Mouse (Mus musculus): ENCODE measurements at regions not wholly inside any gene's neighbourhood (a gene's known extent, or its start where the extent isn't known, plus 50 kb on each side); places are given as distances from the start of the nearest gene placed in this dataset.

DNA sequence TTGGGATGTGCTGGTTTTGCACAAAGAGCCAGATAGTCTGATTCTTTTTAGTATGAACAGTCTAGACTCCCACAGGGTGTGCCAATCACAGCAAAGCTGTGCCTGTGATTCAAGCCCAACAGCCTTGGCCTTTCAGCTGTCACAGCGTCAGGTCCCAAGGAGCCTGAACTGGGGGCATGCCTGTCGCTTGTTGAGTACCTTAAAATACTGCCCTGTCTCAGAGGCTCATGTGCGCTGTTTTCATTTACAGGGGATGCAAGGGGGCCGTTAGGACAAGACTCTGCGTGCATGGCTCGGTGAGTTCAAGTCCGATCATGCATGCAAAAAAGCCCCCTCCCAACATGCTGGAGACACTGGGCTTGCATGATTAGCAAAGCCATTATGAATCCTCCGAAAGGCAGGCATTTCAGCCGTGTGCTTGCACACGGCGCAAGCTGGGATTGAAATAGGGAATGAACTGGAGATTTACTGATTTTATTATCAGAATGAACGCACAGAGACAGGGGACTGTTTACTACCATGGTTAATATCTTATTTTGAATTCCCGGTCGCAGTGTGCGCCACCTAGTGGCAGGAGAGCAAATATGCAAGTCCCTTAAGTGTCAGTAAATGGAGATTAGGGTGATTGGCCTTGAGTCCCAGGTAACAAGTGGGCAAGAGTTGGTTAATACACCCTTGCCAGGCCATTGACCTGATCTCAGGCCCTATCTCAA, 332.8 kb upstream of the Camk1g start:
- no peaks in the 10 kb centered on the region for H3K9me3 ChIP-seq (ENCODE audit: control insufficient read depth, low read length)
- peaks cover 14% of the 10 kb centered on the region for H3K4me1 ChIP-seq (ENCODE audit: control insufficient read depth, insufficient read depth, low read length)
- H3K4me3 ChIP-seq (replicated peaks; ENCODE audit: low read depth, low read length), result peak overlapping the region; percentile 28
- no peaks in the 10 kb centered on the region for H3K36me3 ChIP-seq (ENCODE audit: control insufficient read depth, insufficient read depth, low read length)
- peak overlapping the region; percentile 54 for H3K4me2 ChIP-seq (ENCODE audit: low read length)
- H3K27me3 ChIP-seq (ENCODE audit: control insufficient read depth, insufficient read depth, low read length), result peaks cover 2% of the 10 kb centered on the region; the same call in 1 of the 2 replicates
- H3K27ac ChIP-seq (replicated peaks; ENCODE audit: low read depth, low read length), result peak overlapping the region; percentile 38
- DNase-seq (peak; percentile 87), ATAC-seq (ENCODE audit: low FRiP score, low TSS enrichment) (peak; percentile 46; the same call in 1 of the 2 replicates)
- peak overlapping the region; percentile 34; the same call in 1 of the 2 replicates for H3K9ac ChIP-seq (replicated peaks; ENCODE audit: low read length)
- 6% methylated on average over 15 of the region's 15 CpGs for WGBS

DNA sequence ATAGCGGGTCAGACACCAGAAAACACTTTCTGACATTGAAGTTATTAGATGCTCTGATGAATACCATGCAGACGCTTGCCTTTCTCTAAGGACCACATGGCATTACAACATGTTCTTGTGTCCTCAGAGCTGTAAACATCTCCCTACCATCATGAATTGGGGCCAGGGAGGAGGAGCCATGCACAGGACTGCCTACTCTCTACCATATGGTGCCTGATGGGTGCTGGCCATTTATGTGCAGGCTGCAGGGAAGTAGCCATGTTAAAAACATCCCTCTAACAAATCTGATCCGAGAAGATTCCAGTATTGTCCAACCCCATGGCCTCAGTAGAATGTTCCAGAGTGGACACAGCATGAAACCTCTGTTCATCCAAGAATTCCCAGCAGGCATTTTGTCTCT, 330.1 kb upstream of the Camk1g start:
- H3K4me1 ChIP-seq (ENCODE audit: control insufficient read depth, insufficient read depth, low read length), result peaks cover 12% of the 10 kb centered on the region
- H3K27ac ChIP-seq (replicated peaks; ENCODE audit: low read depth, low read length), result no peak overlapping the region
- H3K4me3 ChIP-seq (replicated peaks; ENCODE audit: low read depth, low read length), result no peak overlapping the region
- no peaks in the 10 kb centered on the region for H3K36me3 ChIP-seq (ENCODE audit: control insufficient read depth, insufficient read depth, low read length)
- DNase-seq (no peak), ATAC-seq (ENCODE audit: low FRiP score, low TSS enrichment) (no peak)
- no peak overlapping the region for H3K9ac ChIP-seq (replicated peaks; ENCODE audit: low read length)
- no peak overlapping the region for H3K4me2 ChIP-seq (ENCODE audit: low read length)
- no peaks in the 10 kb centered on the region for H3K27me3 ChIP-seq (ENCODE audit: control insufficient read depth, insufficient read depth, low read length)
- H3K9me3 ChIP-seq (ENCODE audit: control insufficient read depth, low read length), result no peaks in the 10 kb centered on the region
- 76% methylated on average over 3 of the region's 3 CpGs for WGBS

DNA sequence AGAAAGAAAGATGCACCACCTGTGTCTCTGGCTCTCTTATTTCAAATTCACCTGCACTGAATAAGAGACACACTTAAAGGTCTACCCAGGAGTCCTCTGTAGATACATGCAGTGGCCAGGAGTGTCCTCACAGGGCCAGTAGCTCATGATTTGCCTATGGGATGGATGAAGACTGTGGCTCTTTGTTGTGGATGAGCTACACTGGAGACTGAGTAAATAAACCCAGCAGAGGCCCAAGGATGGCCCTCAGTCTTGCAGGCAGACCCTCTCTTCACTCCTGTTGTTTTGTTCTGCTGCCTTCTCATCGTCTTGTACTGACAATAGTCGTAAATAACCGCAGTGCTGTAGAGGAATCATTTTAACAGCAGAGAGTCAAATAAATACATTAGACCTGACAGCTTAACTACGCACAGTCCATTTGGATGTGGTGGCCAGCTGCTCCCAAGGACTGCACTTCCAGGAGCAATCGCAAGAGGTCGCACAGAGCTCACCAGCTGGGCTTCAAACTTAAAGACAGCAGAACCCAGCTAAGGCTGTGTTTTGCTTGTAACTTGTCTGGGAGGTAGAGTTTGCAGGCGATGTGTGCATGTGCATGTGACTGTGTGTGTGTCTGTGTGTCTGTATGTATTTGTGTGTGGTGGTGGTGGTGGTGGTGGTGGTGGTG, 328.6 kb upstream of the Camk1g start:
- Histone ChIP-seq H3K4me1 (ENCODE audit: control insufficient read depth, insufficient read depth, low read length) (peaks cover 12% of the 10 kb centered on the region), H3K9me3 (ENCODE audit: control insufficient read depth, low read length) (no peaks in the 10 kb centered on the region), H3K36me3 (ENCODE audit: control insufficient read depth, insufficient read depth, low read length) (no peaks in the 10 kb centered on the region), H3K9ac (replicated peaks; ENCODE audit: low read length) (no peak overlapping the region), H3K27ac (replicated peaks; ENCODE audit: low read depth, low read length) (no peak overlapping the region), H3K27me3 (ENCODE audit: control insufficient read depth, insufficient read depth, low read length) (no peaks in the 10 kb centered on the region), H3K4me2 (ENCODE audit: low read length) (no peak overlapping the region), H3K4me3 (replicated peaks; ENCODE audit: low read depth, low read length) (no peak overlapping the region)
- 7% methylated on average over 7 of the region's 7 CpGs for WGBS
- DNase-seq (peak; percentile 92), ATAC-seq (ENCODE audit: low FRiP score, low TSS enrichment) (peak; percentile 74; the same call in 1 of the 2 replicates)

DNA sequence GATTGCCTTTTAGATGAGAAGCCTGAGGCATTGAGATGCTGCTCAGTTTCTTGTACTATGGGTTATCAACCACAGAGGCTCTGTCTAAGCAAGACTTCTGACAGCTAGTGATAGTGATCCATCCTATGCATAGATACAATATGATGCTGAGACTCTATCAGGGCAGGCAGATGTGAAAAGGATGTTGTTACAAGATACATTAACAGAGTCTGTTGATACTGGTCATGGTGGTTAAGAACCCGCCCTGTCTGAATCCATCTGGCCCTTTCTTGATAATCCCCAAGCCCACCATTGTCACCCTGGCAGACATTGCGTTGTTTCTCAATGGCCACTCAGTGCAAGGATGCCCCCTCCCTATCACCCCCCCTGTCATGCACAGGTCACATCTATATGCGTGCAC, 327.8 kb upstream of the Camk1g start:
- no peaks in the 10 kb centered on the region for H3K27me3 ChIP-seq (ENCODE audit: control insufficient read depth, insufficient read depth, low read length)
- H3K9me3 ChIP-seq (ENCODE audit: control insufficient read depth, low read length), result no peaks in the 10 kb centered on the region
- DNase-seq, result no peak
- H3K36me3 ChIP-seq (ENCODE audit: control insufficient read depth, insufficient read depth, low read length), result no peaks in the 10 kb centered on the region
- H3K9ac ChIP-seq (replicated peaks; ENCODE audit: low read length), result no peak overlapping the region
- no peak overlapping the region for H3K4me2 ChIP-seq (ENCODE audit: low read length)
- 63% methylated on average over 3 of the region's 3 CpGs for WGBS
- H3K4me3 ChIP-seq (replicated peaks; ENCODE audit: low read depth, low read length), result no peak overlapping the region
- H3K27ac ChIP-seq (replicated peaks; ENCODE audit: low read depth, low read length), result no peak overlapping the region
- peaks cover 14% of the 10 kb centered on the region for H3K4me1 ChIP-seq (ENCODE audit: control insufficient read depth, insufficient read depth, low read length)
- peak; percentile 35; the same call in 1 of the 2 replicates for ATAC-seq (ENCODE audit: low FRiP score, low TSS enrichment)

DNA sequence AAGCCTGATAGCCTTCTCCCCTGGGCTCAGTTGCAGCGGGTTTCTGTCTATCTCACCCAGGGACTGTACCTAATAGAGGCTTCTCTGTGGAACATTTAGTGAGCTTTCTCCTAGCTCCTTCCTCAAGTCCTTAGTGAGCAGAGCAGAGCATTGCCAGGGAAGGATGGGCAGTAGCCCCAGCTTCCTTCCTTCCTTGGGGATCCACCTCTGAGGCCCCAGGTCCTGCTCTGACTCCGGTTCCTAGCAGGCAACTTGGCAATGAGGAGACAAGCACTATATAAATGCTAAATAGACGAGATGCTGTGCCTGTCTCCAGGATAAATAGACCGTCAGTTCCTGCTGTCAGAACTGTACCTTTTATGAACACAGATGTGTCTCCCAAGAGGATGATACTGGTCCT, 326.9 kb upstream of the Camk1g start:
- Histone ChIP-seq H3K27me3 (ENCODE audit: control insufficient read depth, insufficient read depth, low read length) (no peaks in the 10 kb centered on the region), H3K36me3 (ENCODE audit: control insufficient read depth, insufficient read depth, low read length) (no peaks in the 10 kb centered on the region), H3K27ac (replicated peaks; ENCODE audit: low read depth, low read length) (no peak overlapping the region), H3K9ac (replicated peaks; ENCODE audit: low read length) (no peak overlapping the region), H3K4me1 (ENCODE audit: control insufficient read depth, insufficient read depth, low read length) (peaks cover 10% of the 10 kb centered on the region; the same call in 1 of the 2 replicates), H3K4me3 (replicated peaks; ENCODE audit: low read depth, low read length) (no peak overlapping the region), H3K9me3 (ENCODE audit: control insufficient read depth, low read length) (no peaks in the 10 kb centered on the region), H3K4me2 (ENCODE audit: low read length) (no peak overlapping the region)
- ATAC-seq (ENCODE audit: low FRiP score, low TSS enrichment) (no peak), DNase-seq (no peak)
- WGBS, result 38% methylated on average over 4 of the region's 4 CpGs

DNA sequence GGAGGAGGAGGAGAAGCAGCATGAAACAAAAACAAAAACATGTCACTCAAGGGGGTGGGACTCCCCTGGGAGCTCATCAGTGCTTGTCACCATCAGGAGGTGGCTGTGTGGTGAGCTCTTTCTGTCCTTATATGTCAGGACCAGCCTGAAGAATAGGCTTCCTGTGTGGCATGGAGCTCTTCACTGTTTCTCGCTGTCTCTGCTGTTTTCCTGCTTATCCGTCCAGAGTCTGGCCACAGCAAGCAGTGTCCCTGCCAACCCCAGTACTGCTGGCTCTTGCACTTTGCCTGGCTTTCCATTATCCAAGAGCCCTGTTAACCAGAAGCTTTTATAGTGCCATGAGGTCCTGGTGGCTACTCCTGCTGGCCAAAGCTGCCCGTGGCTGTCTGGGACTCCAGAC, 322.9 kb upstream of the Camk1g start:
- Histone ChIP-seq H3K9me3 (ENCODE audit: control insufficient read depth, low read length) (no peaks in the 10 kb centered on the region), H3K4me2 (ENCODE audit: low read length) (no peak overlapping the region), H3K27me3 (ENCODE audit: control insufficient read depth, insufficient read depth, low read length) (no peaks in the 10 kb centered on the region), H3K4me1 (ENCODE audit: control insufficient read depth, insufficient read depth, low read length) (peaks cover 16% of the 10 kb centered on the region; the same call in 1 of the 2 replicates), H3K36me3 (ENCODE audit: control insufficient read depth, insufficient read depth, low read length) (no peaks in the 10 kb centered on the region), H3K9ac (replicated peaks; ENCODE audit: low read length) (no peak overlapping the region), H3K4me3 (replicated peaks; ENCODE audit: low read depth, low read length) (no peak overlapping the region), H3K27ac (replicated peaks; ENCODE audit: low read depth, low read length) (no peak overlapping the region)
- ATAC-seq (ENCODE audit: low FRiP score, low TSS enrichment) (no peak), DNase-seq (no peak)
- WGBS, result 15% methylated on average over 3 of the region's 3 CpGs

DNA sequence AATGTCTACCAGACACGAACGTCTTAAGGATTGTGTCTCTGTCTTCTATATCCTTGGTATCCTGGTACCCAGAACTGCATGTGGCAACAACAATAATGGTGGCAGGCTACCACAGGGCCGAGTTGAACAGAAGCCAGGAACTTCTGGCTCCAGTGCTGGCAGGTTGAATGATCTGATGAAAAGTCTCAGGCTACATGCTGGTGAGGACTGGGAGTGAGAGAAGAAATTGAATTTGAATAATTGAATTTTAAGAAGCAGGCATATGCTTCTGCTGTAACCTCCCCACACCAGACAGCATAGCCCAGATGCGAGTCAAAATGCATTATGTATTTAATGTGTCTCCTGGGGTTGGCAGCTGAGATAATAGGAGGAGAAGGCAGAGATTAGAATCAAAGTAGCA, 319.5 kb upstream of the Camk1g start:
- H3K27me3 ChIP-seq (ENCODE audit: control insufficient read depth, insufficient read depth, low read length), result no peaks in the 10 kb centered on the region
- ATAC-seq (ENCODE audit: low FRiP score, low TSS enrichment) (no peak), DNase-seq (no peak)
- WGBS, result 54% methylated on average over 4 of the region's 4 CpGs
- no peaks in the 10 kb centered on the region for H3K36me3 ChIP-seq (ENCODE audit: control insufficient read depth, insufficient read depth, low read length)
- peaks cover 14% of the 10 kb centered on the region; the same call in 1 of the 2 replicates for H3K4me1 ChIP-seq (ENCODE audit: control insufficient read depth, insufficient read depth, low read length)
- H3K9me3 ChIP-seq (ENCODE audit: control insufficient read depth, low read length), result no peaks in the 10 kb centered on the region
- H3K27ac ChIP-seq (replicated peaks; ENCODE audit: low read depth, low read length), result no peak overlapping the region; the same call in 1 of the 2 replicates
- no peak overlapping the region for H3K4me2 ChIP-seq (ENCODE audit: low read length)
- no peak overlapping the region for H3K9ac ChIP-seq (replicated peaks; ENCODE audit: low read length)
- no peak overlapping the region for H3K4me3 ChIP-seq (replicated peaks; ENCODE audit: low read depth, low read length)

DNA sequence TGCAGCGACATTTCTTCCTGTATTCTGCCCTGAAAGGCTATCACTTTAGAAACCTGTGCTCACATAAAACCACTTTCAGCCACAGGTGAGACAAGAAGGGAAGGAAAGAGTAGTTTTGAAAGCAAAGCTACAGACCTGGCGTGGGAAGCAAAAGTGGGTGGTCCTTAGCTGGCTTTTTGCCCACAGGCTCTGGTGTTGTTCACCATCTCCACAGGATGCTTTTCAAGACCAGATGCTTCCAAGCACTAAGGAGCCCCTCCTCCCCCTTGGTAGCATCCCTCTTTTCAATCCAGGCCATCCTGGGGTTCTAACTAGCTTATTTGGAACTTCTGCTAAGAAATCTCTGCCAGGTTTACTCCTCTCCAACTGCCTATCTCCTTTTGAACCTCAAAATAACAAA, 312.8 kb upstream of the Camk1g start:
- Histone ChIP-seq H3K9ac (replicated peaks; ENCODE audit: low read length) (no peak overlapping the region), H3K4me1 (ENCODE audit: control insufficient read depth, insufficient read depth, low read length) (no peaks in the 10 kb centered on the region), H3K4me2 (ENCODE audit: low read length) (no peak overlapping the region), H3K27me3 (ENCODE audit: control insufficient read depth, insufficient read depth, low read length) (no peaks in the 10 kb centered on the region), H3K27ac (replicated peaks; ENCODE audit: low read depth, low read length) (no peak overlapping the region), H3K4me3 (replicated peaks; ENCODE audit: low read depth, low read length) (no peak overlapping the region), H3K36me3 (ENCODE audit: control insufficient read depth, insufficient read depth, low read length) (no peaks in the 10 kb centered on the region), H3K9me3 (ENCODE audit: control insufficient read depth, low read length) (no peaks in the 10 kb centered on the region)
- ATAC-seq (ENCODE audit: low FRiP score, low TSS enrichment) (no peak), DNase-seq (no peak)
- WGBS, result 50% methylated on average over 2 of the region's 2 CpGs

DNA sequence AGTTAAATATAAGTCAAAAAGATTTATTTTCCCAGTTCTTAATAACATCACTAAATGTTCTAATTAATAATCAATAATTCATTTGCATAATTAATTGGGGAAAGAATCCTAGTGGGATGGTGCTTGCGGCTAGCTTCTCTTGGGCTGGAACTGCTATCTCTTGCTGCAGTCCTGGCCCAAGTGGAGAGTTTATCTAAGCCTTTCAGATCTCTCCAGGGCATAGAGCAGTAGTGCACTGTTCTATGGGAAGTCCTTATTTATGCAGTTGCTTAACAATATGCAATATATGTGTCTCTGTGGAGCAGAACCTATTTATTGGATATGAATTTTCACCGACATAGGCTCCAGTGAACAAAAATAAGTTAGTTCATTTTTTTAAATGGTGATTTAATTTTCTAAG, 308.4 kb upstream of the Camk1g start:
- ATAC-seq (ENCODE audit: low FRiP score, low TSS enrichment) (no peak), DNase-seq (no peak)
- 64% methylated on average over 2 of the region's 2 CpGs for WGBS
- Histone ChIP-seq H3K9me3 (ENCODE audit: control insufficient read depth, low read length) (no peaks in the 10 kb centered on the region), H3K36me3 (ENCODE audit: control insufficient read depth, insufficient read depth, low read length) (no peaks in the 10 kb centered on the region), H3K27me3 (ENCODE audit: control insufficient read depth, insufficient read depth, low read length) (no peaks in the 10 kb centered on the region), H3K27ac (replicated peaks; ENCODE audit: low read depth, low read length) (no peak overlapping the region), H3K4me1 (ENCODE audit: control insufficient read depth, insufficient read depth, low read length) (no peaks in the 10 kb centered on the region), H3K4me3 (replicated peaks; ENCODE audit: low read depth, low read length) (no peak overlapping the region), H3K9ac (replicated peaks; ENCODE audit: low read length) (no peak overlapping the region), H3K4me2 (ENCODE audit: low read length) (no peak overlapping the region)
